Mouse (Mus musculus): ENCODE results near the gene Psmd4. TPM values are rescaled to one million over a fixed set of nuclear protein-coding genes. Genes with fewer than 3 reads are reported as not detected.
"Not testable (repeated sequence)": the region's sequence is repeated elsewhere in the genome, so short reads cannot be mapped to it uniquely, and the experiment has no call there.

Psmd4 gene
- total and polyA plus RNA-seq, 3 experiments = 258 to 332 (median 284) TPM

DNA sequence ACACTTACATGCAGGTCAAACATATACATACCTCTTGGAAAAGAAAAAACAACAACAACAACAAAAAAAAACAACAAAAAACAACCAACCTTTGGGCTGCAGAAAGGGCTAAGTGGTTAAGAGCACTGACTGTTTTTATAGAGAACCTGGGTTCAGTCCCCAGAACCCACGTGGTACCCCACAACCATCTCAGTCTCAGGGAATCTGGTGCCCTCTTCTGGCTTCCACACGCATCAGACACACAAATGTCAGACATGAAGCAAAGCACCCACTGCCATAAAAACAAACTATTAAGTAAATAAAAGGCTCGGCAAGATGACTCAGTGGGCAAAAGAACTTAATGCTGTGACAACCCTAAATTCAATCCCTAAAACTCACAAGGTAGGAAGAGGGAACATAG, 12.5 kb downstream of the Psmd4 start:
- Histone ChIP-seq H3K9ac (ENCODE audit: insufficient read depth, low read depth) (no peak overlapping the region), H3K27me3 (replicated peaks) (no peaks in the 10 kb centered on the region), H3K79me2 (replicated peaks; ENCODE audit: control insufficient read depth, extremely low read depth, insufficient read depth, poor library complexity, severe bottlenecking) (no peaks in the 10 kb centered on the region), H3K4me1 (ENCODE audit: control insufficient read depth in 1 of 2, insufficient read depth in 2 of 2) (peaks cover 0 to 15% of the 10 kb centered on the region in 2 experiments; a peak in 2 of 4 replicates), H3K27ac (ENCODE audit: insufficient read depth, low read depth) (no peak overlapping the region), H3K4me3 (replicated peaks in 1 of 3; ENCODE audit: low read depth in 2 of 3, low read length in 2 of 3, poor library complexity in 1 of 3) (no peak overlapping the region), H3K36me3 (replicated peaks in 1 of 2; ENCODE audit: control insufficient read depth in 1 of 2, insufficient read depth in 1 of 2, low read length in 1 of 2) (peaks cover 48 to 71% of the 10 kb centered on the region in 2 experiments), H3K4me2 (ENCODE audit: insufficient read depth, low read depth, poor library complexity, severe bottlenecking) (no peak overlapping the region), H3K9me3 (replicated peaks; ENCODE audit: low read length) (no peaks in the 10 kb centered on the region)
- in situ Hi-C loops (cut with MboI; ENCODE audit: low pct_ligation_motif_present, low pct_unique_long_range_greater_than_20kb, low sequenced_read_pairs) = no loop called here
- dilution Hi-C loops (cut with MboI; ENCODE audit: extremely low pct_ligation_motif_present, extremely low pct_unique_long_range_greater_than_20kb, low sequenced_read_pairs) = no loop called here
- DNase-seq (ENCODE audit: extremely low read depth) = no peak
- peak in 1 of 2 experiments; percentile 28; a peak in 1 of 4 replicates for TF ChIP-seq CTCF (conservative IDR thresholded peaks at IDR 0.05 in 1 of 2, IDR thresholded peaks at IDR 0.05 in 1 of 2; ENCODE audit: low read depth in 2 of 2, low read length in 2 of 2)
- TF ChIP-seq POLR2AphosphoS2 (IDR thresholded peaks at IDR 0.05; ENCODE audit: low read depth, low read length) = no peak

DNA sequence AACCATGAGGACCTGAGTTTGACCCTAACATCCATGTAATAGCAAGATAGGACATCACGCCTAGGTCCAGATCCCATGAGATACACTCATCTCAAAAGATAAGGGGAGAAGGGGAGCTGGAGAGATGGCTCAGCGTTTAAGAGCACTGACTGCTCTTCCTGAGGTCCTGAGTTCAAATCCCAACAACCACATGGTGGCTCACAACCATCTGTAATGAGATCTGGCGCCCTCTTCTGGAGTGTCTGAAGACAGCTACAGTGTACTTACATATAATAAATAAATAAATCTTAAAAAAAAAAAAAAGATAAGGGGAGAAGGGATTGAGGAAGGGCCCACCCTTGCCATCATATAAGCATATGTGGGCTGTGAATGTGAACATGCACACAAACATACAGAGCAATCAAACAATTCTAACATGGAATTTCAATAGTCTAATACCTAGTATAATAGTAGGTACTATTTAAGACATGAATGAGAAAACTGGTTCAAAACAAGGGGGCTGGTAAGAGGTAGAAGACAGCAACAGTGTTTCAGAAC, 13.1 kb downstream of the Psmd4 start:
- TF ChIP-seq CTCF (conservative IDR thresholded peaks at IDR 0.05 in 1 of 2, IDR thresholded peaks at IDR 0.05 in 1 of 2; ENCODE audit: low read depth in 2 of 2, low read length in 2 of 2) (peak in 1 of 2 experiments; percentile 21; a peak in 1 of 4 replicates), ZNF384 (IDR thresholded peaks at IDR 0.05; ENCODE audit: low read depth, low read length) (0 out of 2 replicates have a peak, but pooled peaks have one; percentile 11)
- H3K79me2 ChIP-seq (replicated peaks; ENCODE audit: control insufficient read depth, extremely low read depth, insufficient read depth, poor library complexity, severe bottlenecking); dilution Hi-C loops (cut with MboI; ENCODE audit: extremely low pct_ligation_motif_present, extremely low pct_unique_long_range_greater_than_20kb, low sequenced_read_pairs); H3K4me3 ChIP-seq (replicated peaks in 1 of 3; ENCODE audit: low read depth in 2 of 3, low read length in 2 of 3, poor library complexity in 1 of 3); in situ Hi-C loops (cut with MboI; ENCODE audit: low pct_ligation_motif_present, low pct_unique_long_range_greater_than_20kb, low sequenced_read_pairs); H3K27ac ChIP-seq (ENCODE audit: insufficient read depth, low read depth); H3K9ac ChIP-seq (ENCODE audit: insufficient read depth, low read depth); H3K9me3 ChIP-seq (replicated peaks; ENCODE audit: low read length); H3K4me2 ChIP-seq (ENCODE audit: insufficient read depth, low read depth, poor library complexity, severe bottlenecking); DNase-seq (ENCODE audit: extremely low read depth); H3K27me3 ChIP-seq (replicated peaks): not testable (repeated sequence)
- H3K36me3 ChIP-seq (replicated peaks in 1 of 2; ENCODE audit: control insufficient read depth in 1 of 2, insufficient read depth in 1 of 2, low read length in 1 of 2) = peaks cover 42 to 70% of the 10 kb centered on the region in 2 experiments
- H3K4me1 ChIP-seq (ENCODE audit: control insufficient read depth in 1 of 2, insufficient read depth in 2 of 2) = peaks cover 0 to 15% of the 10 kb centered on the region in 2 experiments; a peak in 2 of 4 replicates

GRCm38 (mm10) chr3:95028603-95029002, 13.8 kb downstream of the Psmd4 start:
- no peak for DNase-seq (ENCODE audit: extremely low read depth)
- H3K4me3 ChIP-seq (replicated peaks in 1 of 3; ENCODE audit: low read depth in 2 of 3, low read length in 2 of 3, poor library complexity in 1 of 3) = no peak overlapping the region
- dilution Hi-C loops (cut with MboI; ENCODE audit: extremely low pct_ligation_motif_present, extremely low pct_unique_long_range_greater_than_20kb, low sequenced_read_pairs) = no loop called here
- H3K4me1 ChIP-seq (ENCODE audit: control insufficient read depth in 1 of 2, insufficient read depth in 2 of 2) = peaks cover 0 to 15% of the 10 kb centered on the region in 2 experiments; a peak in 2 of 4 replicates
- H3K27ac ChIP-seq (ENCODE audit: insufficient read depth, low read depth) = no peak overlapping the region
- H3K9me3 ChIP-seq (replicated peaks; ENCODE audit: low read length) = no peaks in the 10 kb centered on the region
- H3K4me2 ChIP-seq (ENCODE audit: insufficient read depth, low read depth, poor library complexity, severe bottlenecking) = no peak overlapping the region
- no peaks in the 10 kb centered on the region for H3K79me2 ChIP-seq (replicated peaks; ENCODE audit: control insufficient read depth, extremely low read depth, insufficient read depth, poor library complexity, severe bottlenecking)
- no peaks in the 10 kb centered on the region for H3K27me3 ChIP-seq (replicated peaks)
- no peak overlapping the region for H3K9ac ChIP-seq (ENCODE audit: insufficient read depth, low read depth)
- TF ChIP-seq SIN3A (IDR thresholded peaks at IDR 0.05; ENCODE audit: low read length) = no peak
- peaks cover 36 to 64% of the 10 kb centered on the region in 2 experiments for H3K36me3 ChIP-seq (replicated peaks in 1 of 2; ENCODE audit: control insufficient read depth in 1 of 2, insufficient read depth in 1 of 2, low read length in 1 of 2)
- in situ Hi-C loops (cut with MboI; ENCODE audit: low pct_ligation_motif_present, low pct_unique_long_range_greater_than_20kb, low sequenced_read_pairs) = no loop called here

GRCm38 (mm10) chr3:95027701-95028100, 14.7 kb downstream of the Psmd4 start:
- no peak overlapping the region for H3K27ac ChIP-seq (ENCODE audit: insufficient read depth, low read depth)
- H3K36me3 ChIP-seq (replicated peaks in 1 of 2; ENCODE audit: control insufficient read depth in 1 of 2, insufficient read depth in 1 of 2, low read length in 1 of 2) = peaks cover 27 to 55% of the 10 kb centered on the region in 2 experiments
- no peaks in the 10 kb centered on the region for H3K9me3 ChIP-seq (replicated peaks; ENCODE audit: low read length)
- no peak overlapping the region for H3K9ac ChIP-seq (ENCODE audit: insufficient read depth, low read depth)
- DNase-seq (ENCODE audit: extremely low read depth) = peak; percentile 17
- no peak overlapping the region for H3K4me3 ChIP-seq (replicated peaks in 1 of 3; ENCODE audit: low read depth in 2 of 3, low read length in 2 of 3, poor library complexity in 1 of 3)
- H3K27me3 ChIP-seq (replicated peaks) = no peaks in the 10 kb centered on the region
- H3K4me1 ChIP-seq (ENCODE audit: control insufficient read depth in 1 of 2, insufficient read depth in 2 of 2) = peaks cover 0 to 15% of the 10 kb centered on the region in 2 experiments; a peak in 2 of 4 replicates
- TF ChIP-seq MYC (IDR thresholded peaks at IDR 0.05; ENCODE audit: low read depth, low read length) (no peak), SMC3 (IDR thresholded peaks at IDR 0.05; ENCODE audit: low read depth, low read length) (no peak), MXI1 (IDR thresholded peaks at IDR 0.05; ENCODE audit: low read depth, low read length) (peak; percentile 38; the same call in 1 of the 2 replicates), TCF12 (IDR thresholded peaks at IDR 0.05; ENCODE audit: low read depth, low read length) (no peak), ELF1 (IDR thresholded peaks at IDR 0.05; ENCODE audit: low read depth, low read length) (no peak), UBTF (IDR thresholded peaks at IDR 0.05; ENCODE audit: low read depth, low read length) (no peak), ETS1 (conservative IDR thresholded peaks at IDR 0.05; ENCODE audit: low read depth, low read length) (peak; percentile 55), MAFK (IDR thresholded peaks at IDR 0.05; ENCODE audit: insufficient replicate concordance, low read length) (no peak), BHLHE40 (IDR thresholded peaks at IDR 0.05; ENCODE audit: low read depth, low read length) (peak; percentile 55), TBP (conservative IDR thresholded peaks at IDR 0.05; ENCODE audit: low read depth, low read length) (no peak), MAZ (IDR thresholded peaks at IDR 0.05; ENCODE audit: low read depth, low read length) (no peak), ZKSCAN1 (IDR thresholded peaks at IDR 0.05; ENCODE audit: borderline replicate concordance, low read depth, low read length) (no peak), HCFC1 (IDR thresholded peaks at IDR 0.05; ENCODE audit: low read depth, low read length) (no peak), ZC3H11A (IDR thresholded peaks at IDR 0.05; ENCODE audit: low read depth, low read length) (no peak), POLR2AphosphoS2 (IDR thresholded peaks at IDR 0.05; ENCODE audit: low read depth, low read length) (no peak)
- H3K79me2 ChIP-seq (replicated peaks; ENCODE audit: control insufficient read depth, extremely low read depth, insufficient read depth, poor library complexity, severe bottlenecking) = no peaks in the 10 kb centered on the region
- in situ Hi-C loops (cut with MboI; ENCODE audit: low pct_ligation_motif_present, low pct_unique_long_range_greater_than_20kb, low sequenced_read_pairs) = no loop called here
- dilution Hi-C loops (cut with MboI; ENCODE audit: extremely low pct_ligation_motif_present, extremely low pct_unique_long_range_greater_than_20kb, low sequenced_read_pairs) = no loop called here
- H3K4me2 ChIP-seq (ENCODE audit: insufficient read depth, low read depth, poor library complexity, severe bottlenecking) = no peak overlapping the region
